Mouse (Mus musculus) limb, embryonic 14.5 days (tissue): ENCODE data around the gene Tspan18. TPM values are rescaled to one million over a fixed set of nuclear protein-coding genes. Genes with fewer than 3 reads are reported as not detected.

Experiments
- ATAC-seq: fragments of 200-750 bp; cut with Nextera tagmentation; 2 replicates; pipeline ENCODE4 v1.8.0; 2017; ENCODE audit warnings: low read depth, moderate number of reproducible peaks, moderate TSS enrichment; ENCODE audit not compliant: low FRiP score
- DNase-seq: peaks from one replicate; pipeline ENCODE4 v3.0.0-alpha.2; 2015; ENCODE audit warnings: low spot score
- H3K27ac ChIP-seq: fragments of 300-500 bp; sonication (generic); replicated peaks from 2 replicates; pipeline ENCODE4 v1.5.1; 2014; ENCODE audit warnings: low read depth, mild to moderate bottlenecking, low read length, moderate library complexity, mixed read lengths
- H3K27me3 ChIP-seq: fragments of 300-500 bp; sonication (generic); 2 replicates; pipeline ENCODE4 v1.6.1; 2014; ENCODE audit warnings: low read length, mixed read lengths; ENCODE audit not compliant: control insufficient read depth, insufficient read depth
- H3K36me3 ChIP-seq: fragments of 300-500 bp; sonication (generic); 2 replicates; pipeline ENCODE4 v1.6.1; 2014; ENCODE audit warnings: mild to moderate bottlenecking, low read length, moderate library complexity, mixed read lengths; ENCODE audit not compliant: control insufficient read depth, insufficient read depth
- H3K4me1 ChIP-seq: fragments of 300-500 bp; sonication (generic); 2 replicates; pipeline ENCODE4 v1.6.1; 2014; ENCODE audit warnings: antibody characterized with exemption, low read length, mixed read lengths; ENCODE audit not compliant: control insufficient read depth, insufficient read depth
- H3K4me2 ChIP-seq: fragments of 300-500 bp; sonication (generic); replicated peaks from 2 replicates; pipeline ENCODE4 v1.6.1; 2014; ENCODE audit warnings: low read depth, mild to moderate bottlenecking, low read length, moderate library complexity; ENCODE audit not compliant: severe bottlenecking
- H3K4me3 ChIP-seq: fragments of 300-500 bp; sonication (generic); replicated peaks from 2 replicates; pipeline ENCODE4 v1.5.1; 2014; ENCODE audit warnings: low read length
- H3K9ac ChIP-seq: fragments of 300-500 bp; sonication (generic); 2 replicates; pipeline ENCODE4 v1.6.1; 2014; ENCODE audit warnings: mild to moderate bottlenecking, low read depth, low read length, moderate library complexity; ENCODE audit not compliant: severe bottlenecking
- H3K9me3 ChIP-seq: fragments of 300-500 bp; sonication (generic); 2 replicates; pipeline ENCODE4 v1.6.1; 2016; ENCODE audit warnings: low read length; ENCODE audit not compliant: control insufficient read depth
- POLR2A ChIP-seq: fragments of 200-500 bp; IDR thresholded peaks from 2 replicates; pipeline ENCODE4 v1.8.0; 2012; ENCODE audit warnings: inconsistent platforms, mild to moderate bottlenecking, moderate library complexity, borderline replicate concordance; ENCODE audit not compliant: insufficient read depth, insufficient read length; ENCODE audit errors: extremely low read depth
- WGBS: fragments of 180-500 bp; shearing (Covaris S2); extraction: QIAGEN DNeasy Blood & Tissue Kit; methylation state at CpG from one replicate; pipeline ENCODE4 v1.1.7; 2014; 5-methylcytosine and 5-hydroxymethylcytosine counted together
- polyA plus RNA-seq, 2 experiments: library from polyadenylated mRNA; depleted of rRNA in 1 of 2; stranded (reverse) in 1 of 2; unstranded in 1 of 2; fragments of >200 nt; fragmentation: Nextera tagmentation in 1 of 2; extraction: Ambion mirVana in 1 of 2; gene quantifications; 2 replicates each; pipeline versions ENCODE4 v1.2.1 to v1.2.3; 2012 to 2014

Tspan18 gene
- polyA plus RNA-seq, 2 experiments = 24.5 to 34.5 TPM

DNA sequence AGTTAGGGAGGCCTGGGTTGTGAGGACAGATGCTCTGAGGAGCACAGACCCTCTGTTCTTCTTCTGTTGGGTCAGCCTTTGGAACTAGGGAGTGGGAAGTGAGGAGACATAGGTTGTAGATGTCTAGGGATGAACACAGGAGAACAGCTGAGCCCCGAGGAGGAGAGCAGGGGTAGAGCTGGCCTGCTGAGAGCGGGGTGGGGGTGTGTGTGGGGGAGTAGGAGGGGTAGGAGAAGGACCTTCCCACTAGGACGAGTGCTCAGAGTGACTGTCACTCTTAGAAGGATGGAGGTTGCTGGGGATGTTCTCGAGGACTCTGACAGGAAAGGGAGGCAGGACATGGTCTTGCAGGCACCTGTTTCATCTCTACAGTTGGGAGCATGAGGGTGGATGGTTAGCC lies 140.5 kb downstream of the Tspan18 start:
- Histone ChIP-seq H3K27me3 (no peaks in the 10 kb centered on the region), H3K27ac (no peak overlapping the region), H3K4me1 (peaks cover 14% of the 10 kb centered on the region; the same call in 1 of the 2 replicates), H3K36me3 (no peaks in the 10 kb centered on the region), H3K9me3 (no peaks in the 10 kb centered on the region), H3K9ac (no peak overlapping the region), H3K4me3 (no peak overlapping the region), H3K4me2 (no peak overlapping the region)
- TF ChIP-seq POLR2A = no peak
- ATAC-seq (no peak), DNase-seq (no peak)
- WGBS = 62% methylated on average over 4 of the region's 4 CpGs

GRCm38 (mm10) chr2:93192671-93193080 lies 141.6 kb downstream of the Tspan18 start:
- H3K27ac ChIP-seq = no peak overlapping the region
- 14% methylated on average over 6 of the region's 6 CpGs for WGBS
- ATAC-seq (no peak; the same call in 1 of the 2 replicates), DNase-seq (no peak)
- no peak for TF ChIP-seq POLR2A
- H3K36me3 ChIP-seq = no peaks in the 10 kb centered on the region
- H3K4me1 ChIP-seq = peaks cover 14% of the 10 kb centered on the region; the same call in 1 of the 2 replicates
- H3K4me3 ChIP-seq = no peak overlapping the region
- no peaks in the 10 kb centered on the region for H3K27me3 ChIP-seq
- no peak overlapping the region for H3K4me2 ChIP-seq
- no peaks in the 10 kb centered on the region for H3K9me3 ChIP-seq
- no peak overlapping the region; the same call in 1 of the 2 replicates for H3K9ac ChIP-seq

DNA sequence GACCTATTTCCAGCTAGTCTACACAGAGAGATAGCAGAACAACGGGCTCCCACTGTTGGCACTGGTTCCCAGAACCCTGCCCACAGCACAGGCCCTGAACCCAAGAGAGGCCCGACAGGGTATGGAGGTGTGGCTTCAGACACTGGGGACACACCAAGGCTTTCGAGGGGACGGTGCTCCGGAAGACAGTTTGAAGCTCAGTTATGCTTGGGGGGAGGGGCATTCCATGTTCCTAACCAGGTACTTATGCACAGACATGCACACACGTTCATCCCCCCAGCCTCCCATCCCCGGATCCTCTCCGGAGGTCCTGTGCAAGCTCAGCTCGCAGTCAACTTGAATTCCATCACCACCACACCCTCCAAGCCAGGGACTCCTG lies 142.1 kb downstream of the Tspan18 start:
- DNase-seq (no peak), ATAC-seq (no peak)
- Histone ChIP-seq H3K27me3 (no peaks in the 10 kb centered on the region), H3K9me3 (no peaks in the 10 kb centered on the region), H3K36me3 (no peaks in the 10 kb centered on the region), H3K4me3 (no peak overlapping the region), H3K4me2 (no peak overlapping the region), H3K4me1 (peaks cover 14% of the 10 kb centered on the region; the same call in 1 of the 2 replicates), H3K27ac (no peak overlapping the region), H3K9ac (no peak overlapping the region)
- no peak for TF ChIP-seq POLR2A
- 61% methylated on average over 9 of the region's 9 CpGs for WGBS

DNA sequence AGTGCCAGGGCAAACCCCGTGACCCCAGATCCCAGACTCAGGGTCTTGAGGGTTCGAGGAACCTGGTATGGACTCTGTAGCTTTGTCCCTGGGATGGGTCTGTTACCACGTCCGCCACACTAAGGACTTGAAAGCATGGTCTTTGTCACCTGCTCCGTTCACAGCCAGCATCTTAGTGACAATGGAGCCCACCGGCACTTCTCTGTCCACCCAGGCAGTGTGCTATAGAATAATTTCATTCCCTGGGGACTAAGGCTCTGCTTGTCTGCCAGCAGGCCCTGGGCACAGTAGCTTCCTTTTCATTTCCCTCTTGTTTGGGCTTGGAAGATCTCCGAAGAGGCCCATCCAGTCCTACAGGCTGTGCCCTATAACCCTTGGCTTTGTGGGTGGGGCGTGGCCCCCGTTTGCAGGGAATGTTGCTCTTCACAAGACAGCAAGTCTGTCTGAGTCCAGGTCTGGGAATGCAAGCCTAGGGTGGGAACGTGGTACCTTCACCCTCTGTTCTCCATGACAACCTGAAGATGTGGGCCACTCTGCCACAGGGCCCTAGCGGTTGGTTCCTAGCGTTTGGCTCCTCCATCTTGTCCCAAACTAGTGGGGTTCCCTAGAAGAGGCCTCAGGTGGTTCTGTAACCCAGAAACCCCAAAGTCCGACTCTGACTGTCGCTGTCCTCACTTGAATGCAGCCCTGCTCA lies 142.7 kb downstream of the Tspan18 start:
- no peak for TF ChIP-seq POLR2A
- Histone ChIP-seq H3K4me3 (no peak overlapping the region), H3K4me2 (no peak overlapping the region), H3K9ac (no peak overlapping the region), H3K27me3 (no peaks in the 10 kb centered on the region), H3K27ac (no peak overlapping the region), H3K4me1 (peaks cover 14% of the 10 kb centered on the region; the same call in 1 of the 2 replicates), H3K9me3 (no peaks in the 10 kb centered on the region), H3K36me3 (no peaks in the 10 kb centered on the region)
- WGBS = 83% methylated on average over 14 of the region's 14 CpGs
- DNase-seq (no peak), ATAC-seq (no peak)

DNA sequence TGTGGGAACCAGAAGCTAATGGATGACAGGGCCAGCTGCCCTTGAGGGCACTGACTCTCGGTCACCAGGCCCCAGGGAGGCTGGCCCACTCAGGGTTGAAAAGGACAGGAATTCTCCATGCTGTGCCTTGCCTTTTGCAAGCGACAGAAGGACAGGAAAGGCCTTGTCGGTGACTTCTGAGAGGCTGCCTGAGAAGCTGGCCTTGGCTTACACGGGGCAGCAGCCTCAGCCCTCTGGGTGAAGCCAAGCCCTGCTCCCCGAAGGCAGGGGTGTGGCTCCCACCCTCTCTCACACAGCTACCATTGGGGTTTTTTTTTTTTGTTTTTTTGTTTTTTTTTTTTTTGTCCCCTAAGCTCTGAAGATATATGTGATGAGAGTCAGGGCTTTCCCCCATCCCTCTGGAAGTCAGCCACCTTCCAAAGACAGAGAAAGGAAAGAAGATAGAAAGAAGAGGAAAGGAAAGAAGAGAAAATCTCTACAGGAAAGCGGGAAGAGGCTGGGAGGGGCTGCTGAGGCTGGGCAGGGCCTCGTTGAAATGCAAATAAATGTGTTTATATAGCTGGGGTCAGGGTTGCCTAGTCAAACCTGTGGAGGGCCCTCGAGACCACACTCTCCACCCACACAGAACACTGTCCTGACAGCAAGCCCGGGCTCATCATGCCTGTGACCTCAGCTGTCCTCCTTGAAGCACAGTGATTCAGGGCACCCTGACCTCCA lies 143.4 kb downstream of the Tspan18 start:
- Histone ChIP-seq H3K4me3 (no peak overlapping the region), H3K27me3 (no peaks in the 10 kb centered on the region), H3K9ac (no peak overlapping the region), H3K36me3 (no peaks in the 10 kb centered on the region), H3K4me2 (no peak overlapping the region), H3K9me3 (no peaks in the 10 kb centered on the region), H3K4me1 (peaks cover 14% of the 10 kb centered on the region; the same call in 1 of the 2 replicates), H3K27ac (no peak overlapping the region)
- TF ChIP-seq POLR2A = no peak
- DNase-seq (no peak), ATAC-seq (no peak)
- WGBS = 27% methylated on average over 9 of the region's 9 CpGs
